Mouse (Mus musculus) midbrain, embryonic 11.5 days (tissue): ENCODE measurements around the gene Thra. TPM values are rescaled to one million over a fixed set of nuclear protein-coding genes. Genes with fewer than 3 reads are reported as not detected.

Experiments used
- ATAC-seq: fragments of 200-750 bp; cut with Nextera tagmentation; 2 replicates; pipeline ENCODE4 v1.8.0; 2017; ENCODE audit warnings: moderate TSS enrichment, moderate library complexity; ENCODE audit not compliant: low FRiP score
- DNase-seq: peaks from one replicate; pipeline ENCODE4 v3.0.0; 2015; ENCODE audit warnings: low spot score; ENCODE audit errors: missing footprints
- H3K27ac ChIP-seq: fragments of 300-500 bp; sonication (generic); 2 replicates; pipeline ENCODE4 v1.5.1; 2014; ENCODE audit warnings: low read depth, low read length
- H3K27me3 ChIP-seq: fragments of 300-500 bp; sonication (generic); 2 replicates; pipeline ENCODE4 v1.6.1; 2014; ENCODE audit warnings: mild to moderate bottlenecking, low read length, moderate library complexity, mixed read lengths; ENCODE audit not compliant: control insufficient read depth, insufficient read depth
- H3K36me3 ChIP-seq: fragments of 300-500 bp; sonication (generic); 2 replicates; pipeline ENCODE4 v1.6.1; 2014; ENCODE audit warnings: mild to moderate bottlenecking, low read length, moderate library complexity, mixed read lengths; ENCODE audit not compliant: control insufficient read depth, insufficient read depth
- H3K4me1 ChIP-seq: fragments of 300-500 bp; sonication (generic); 2 replicates; pipeline ENCODE4 v1.6.1; 2014; ENCODE audit warnings: low read length; ENCODE audit not compliant: control insufficient read depth, insufficient read depth
- H3K4me2 ChIP-seq: fragments of 300-500 bp; sonication (generic); 2 replicates; pipeline ENCODE4 v1.6.1; 2014; ENCODE audit warnings: mild to moderate bottlenecking, moderate library complexity
- H3K4me3 ChIP-seq: fragments of 300-500 bp; sonication (generic); 2 replicates; pipeline ENCODE4 v1.5.1; 2014; ENCODE audit warnings: low read depth, low read length
- H3K9ac ChIP-seq: fragments of 300-500 bp; sonication (generic); 2 replicates; pipeline ENCODE4 v1.6.1; 2014; ENCODE audit warnings: low read length
- H3K9me3 ChIP-seq: fragments of 300-500 bp; sonication (generic); 2 replicates; pipeline ENCODE4 v1.6.1; 2016; ENCODE audit warnings: low read length; ENCODE audit not compliant: control insufficient read depth
- WGBS: fragments of 180-500 bp; shearing (Covaris S2); extraction: QIAGEN DNeasy Blood & Tissue Kit; methylation state at CpG from one replicate; pipeline ENCODE4 v1.1.7; 2014; 5-methylcytosine and 5-hydroxymethylcytosine counted together
- polyA plus RNA-seq: library from polyadenylated mRNA; unstranded; fragments of >200 nt; fragmentation: Nextera tagmentation; extraction: Ambion mirVana; gene quantifications from 2 replicates; pipeline ENCODE4 v1.2.1, GENCODE M21; 2014

The Thra gene
- polyA plus RNA-seq, 1 experiment from 2014 or later, result 23.7 TPM

DNA sequence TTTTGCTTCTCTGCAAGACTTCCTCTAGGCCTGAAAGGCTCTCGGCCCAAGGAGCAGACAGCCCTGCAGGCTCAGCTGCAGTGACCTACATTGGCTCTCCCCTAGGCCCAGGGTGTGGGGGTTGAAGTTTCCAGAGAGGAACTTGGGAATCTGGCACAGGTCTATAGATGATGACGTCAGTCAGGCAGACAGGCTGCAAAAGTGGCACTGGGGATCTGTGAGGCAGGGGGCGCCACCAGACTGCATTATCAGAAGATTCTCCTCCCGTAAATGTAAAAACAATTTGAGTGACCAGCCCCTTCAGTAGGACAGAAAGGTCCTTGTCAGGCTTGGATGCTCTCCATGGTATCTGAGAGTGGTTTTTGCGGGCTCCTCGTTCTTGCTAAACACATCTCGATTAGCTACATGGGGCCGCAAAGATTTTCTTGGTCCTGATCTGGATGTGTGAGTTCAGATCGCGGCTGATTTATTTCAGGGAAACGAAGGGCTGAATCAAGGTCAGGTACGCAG, 45.4 kb downstream of the Thra start:
- Histone ChIP-seq H3K4me2 (0 out of 2 replicates have a peak overlapping the region, but pooled peaks have one; percentile 12), H3K4me3 (no peak overlapping the region)

DNA sequence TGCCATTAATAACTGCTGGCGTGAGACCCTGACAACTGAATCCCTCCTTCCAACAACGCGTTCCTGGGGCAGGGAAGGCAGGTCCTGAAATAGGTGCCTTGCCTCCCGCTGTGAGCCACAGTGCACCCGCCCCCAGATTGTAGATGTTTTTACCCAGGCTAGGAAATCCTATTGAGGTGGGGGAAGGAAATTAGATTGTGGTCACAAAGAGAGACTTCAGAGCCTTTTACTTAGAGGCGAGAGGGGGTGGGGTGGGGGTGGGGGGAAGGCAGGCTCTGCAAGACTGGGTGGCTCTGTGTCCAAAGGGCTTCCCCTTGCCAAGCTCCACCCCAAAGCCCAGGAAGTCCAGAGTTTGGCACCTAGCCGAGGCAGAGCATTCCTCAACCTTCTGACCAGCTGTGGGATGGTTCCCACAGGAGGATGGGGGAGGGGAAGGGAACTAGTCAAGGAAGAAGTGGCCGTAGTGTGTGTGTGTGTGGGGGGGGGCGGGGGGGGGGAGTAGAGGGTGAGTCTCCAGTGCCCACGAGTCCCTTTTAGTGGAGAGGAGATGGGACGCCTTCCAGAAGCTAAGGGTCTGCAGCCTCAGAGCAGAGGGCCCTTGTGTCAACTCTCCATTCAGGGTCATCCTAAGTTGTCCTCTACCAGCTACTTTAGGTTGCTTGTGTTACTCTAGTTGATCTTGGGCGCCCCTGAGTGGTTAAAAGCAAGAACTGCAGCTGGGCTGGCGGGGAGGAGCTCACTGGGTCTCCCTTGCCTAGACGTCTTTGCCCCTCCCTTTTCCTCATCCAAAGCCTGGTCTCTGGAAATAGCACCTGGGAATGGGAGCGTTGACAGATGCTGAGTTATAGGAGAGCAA, 46.1 kb downstream of the Thra start:
- Histone ChIP-seq H3K27ac (no peak overlapping the region), H3K4me2 (0 out of 2 replicates have a peak overlapping the region, but pooled peaks have one; percentile 12), H3K36me3 (no peaks in the 10 kb centered on the region; the same call in 1 of the 2 replicates), H3K9me3 (no peaks in the 10 kb centered on the region), H3K9ac (no peak overlapping the region), H3K27me3 (no peaks in the 10 kb centered on the region), H3K4me3 (no peak overlapping the region), H3K4me1 (peaks cover 36% of the 10 kb centered on the region)
- 2% methylated on average over 13 of the region's 15 CpGs for WGBS
- DNase-seq, result peak; percentile 99
- ATAC-seq, result peak; percentile 26

More for the DNA sequence above, 45.4 kb downstream of the Thra start:
- peak; percentile 92 for DNase-seq
- no peak overlapping the region for H3K9ac ChIP-seq
- 11% methylated on average over 12 of the region's 12 CpGs for WGBS
- H3K4me1 ChIP-seq, result peaks cover 39% of the 10 kb centered on the region
- no peaks in the 10 kb centered on the region for H3K36me3 ChIP-seq
- no peaks in the 10 kb centered on the region for H3K9me3 ChIP-seq
- H3K27ac ChIP-seq, result no peak overlapping the region
- no peaks in the 10 kb centered on the region for H3K27me3 ChIP-seq
- no peak for ATAC-seq

DNA sequence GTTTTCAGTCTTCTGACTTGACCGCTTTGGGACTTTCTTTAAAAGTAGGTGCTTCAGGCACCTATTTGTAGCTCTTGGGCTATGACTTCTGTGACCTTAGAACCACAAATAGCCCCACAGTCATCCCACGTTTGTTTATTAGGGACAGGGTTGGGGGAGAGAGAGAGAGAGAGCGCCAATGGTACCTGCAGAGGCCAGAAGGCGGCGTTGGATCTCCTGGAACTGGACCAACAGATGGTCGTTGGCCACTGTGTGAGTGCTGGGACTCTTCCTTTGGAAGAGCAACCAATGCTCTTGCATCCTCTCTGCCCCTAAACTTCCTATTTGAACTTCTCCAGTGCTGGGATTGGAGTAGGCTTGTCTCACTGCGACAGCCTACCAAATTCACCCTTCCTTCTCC, 46.8 kb downstream of the Thra start:
- 35% methylated on average over 7 of the region's 7 CpGs for WGBS
- DNase-seq (no peak), ATAC-seq (no peak)
- Histone ChIP-seq H3K4me3 (no peak overlapping the region), H3K36me3 (no peaks in the 10 kb centered on the region; the same call in 1 of the 2 replicates), H3K9ac (no peak overlapping the region), H3K9me3 (no peaks in the 10 kb centered on the region), H3K27me3 (no peaks in the 10 kb centered on the region), H3K27ac (no peak overlapping the region), H3K4me1 (peaks cover 32% of the 10 kb centered on the region), H3K4me2 (no peak overlapping the region)

- Histone ChIP-seq H3K27me3 (no peaks in the 10 kb centered on the region), H3K9ac (no peak overlapping the region), H3K4me2 (no peak overlapping the region), H3K36me3 (no peaks in the 10 kb centered on the region; the same call in 1 of the 2 replicates), H3K27ac (no peak overlapping the region), H3K4me1 (peaks cover 29% of the 10 kb centered on the region), H3K9me3 (no peaks in the 10 kb centered on the region), H3K4me3 (no peak overlapping the region)
- ATAC-seq, result no peak
- WGBS, result 92% methylated on average over 1 of the region's 1 CpGs
- no peak for DNase-seq
These were observed 47.3 kb downstream of the Thra start for GRCm38 (mm10) chr11:98787691-98788090.

DNA sequence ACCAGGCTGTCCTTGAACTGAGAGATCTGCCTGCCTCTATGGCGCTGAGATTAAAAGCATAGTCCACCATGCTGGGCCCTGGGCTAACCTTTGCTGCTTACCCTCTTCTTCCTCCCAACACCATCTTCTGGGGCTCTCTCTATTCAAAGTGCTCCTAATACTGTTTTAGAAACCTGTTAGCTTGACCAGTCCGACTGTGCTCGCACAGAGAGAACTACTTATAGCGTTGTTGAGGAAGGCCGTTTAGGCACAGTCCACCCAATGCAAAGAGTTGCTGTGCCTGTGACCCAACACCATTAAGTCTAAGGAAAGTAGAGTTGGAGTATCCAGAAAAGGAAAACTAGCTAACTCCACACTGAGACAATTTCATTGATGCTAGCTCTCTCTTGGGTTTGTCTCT, 47.7 kb downstream of the Thra start:
- no peaks in the 10 kb centered on the region for H3K9me3 ChIP-seq
- H3K4me3 ChIP-seq, result no peak overlapping the region
- H3K36me3 ChIP-seq, result no peaks in the 10 kb centered on the region; the same call in 1 of the 2 replicates
- no peak overlapping the region for H3K27ac ChIP-seq
- no peaks in the 10 kb centered on the region for H3K27me3 ChIP-seq
- ATAC-seq (no peak), DNase-seq (peak; percentile 86)
- H3K4me2 ChIP-seq, result no peak overlapping the region
- H3K9ac ChIP-seq, result no peak overlapping the region; the same call in 1 of the 2 replicates
- peaks cover 24% of the 10 kb centered on the region for H3K4me1 ChIP-seq
- WGBS, result 90% methylated on average over 5 of the region's 5 CpGs

GRCm38 (mm10) chr11:98788550-98789218, 48.2 kb downstream of the Thra start:
- Histone ChIP-seq H3K4me3 (peak overlapping the region; percentile 41), H3K9me3 (no peaks in the 10 kb centered on the region), H3K36me3 (no peaks in the 10 kb centered on the region; the same call in 1 of the 2 replicates), H3K27ac (peak overlapping the region; percentile 22; the same call in 1 of the 2 replicates), H3K4me2 (peak overlapping the region; percentile 94), H3K4me1 (peaks cover 21% of the 10 kb centered on the region), H3K9ac (peak overlapping the region; percentile 71), H3K27me3 (no peaks in the 10 kb centered on the region)
- ATAC-seq (peak; percentile 87), DNase-seq (peak; percentile 96)
- WGBS, result 15% methylated on average over 18 of the region's 18 CpGs

GRCm38 (mm10) chr11:98789219-98789807, 48.9 kb downstream of the Thra start:
- H3K27ac ChIP-seq, result no peak overlapping the region
- WGBS, result 1% methylated on average over 25 of the region's 25 CpGs
- ATAC-seq, result peak; percentile 25; the same call in 1 of the 2 replicates
- peak overlapping the region; percentile 71 for H3K9ac ChIP-seq
- no peaks in the 10 kb centered on the region; the same call in 1 of the 2 replicates for H3K36me3 ChIP-seq
- H3K4me1 ChIP-seq, result peaks cover 24% of the 10 kb centered on the region
- no peaks in the 10 kb centered on the region for H3K9me3 ChIP-seq
- H3K27me3 ChIP-seq, result no peaks in the 10 kb centered on the region
- DNase-seq, result no peak
- H3K4me3 ChIP-seq, result peak overlapping the region; percentile 41
- peak overlapping the region; percentile 94 for H3K4me2 ChIP-seq

GRCm38 (mm10) chr11:98789824-98790223, 49.4 kb downstream of the Thra start:
- H3K9me3 ChIP-seq, result no peaks in the 10 kb centered on the region
- H3K9ac ChIP-seq, result peak overlapping the region; percentile 71; the same call in 1 of the 2 replicates
- H3K27me3 ChIP-seq, result no peaks in the 10 kb centered on the region
- ATAC-seq, result no peak
- H3K36me3 ChIP-seq, result no peaks in the 10 kb centered on the region; the same call in 1 of the 2 replicates
- DNase-seq, result no peak
- peaks cover 24% of the 10 kb centered on the region for H3K4me1 ChIP-seq
- H3K4me2 ChIP-seq, result peak overlapping the region; percentile 94
- WGBS, result 43% methylated on average over 5 of the region's 5 CpGs
- no peak overlapping the region for H3K27ac ChIP-seq
- H3K4me3 ChIP-seq, result no peak overlapping the region
